ENCODE assay signal across 8 mouse cellular contexts in the genomic region with DNA sequence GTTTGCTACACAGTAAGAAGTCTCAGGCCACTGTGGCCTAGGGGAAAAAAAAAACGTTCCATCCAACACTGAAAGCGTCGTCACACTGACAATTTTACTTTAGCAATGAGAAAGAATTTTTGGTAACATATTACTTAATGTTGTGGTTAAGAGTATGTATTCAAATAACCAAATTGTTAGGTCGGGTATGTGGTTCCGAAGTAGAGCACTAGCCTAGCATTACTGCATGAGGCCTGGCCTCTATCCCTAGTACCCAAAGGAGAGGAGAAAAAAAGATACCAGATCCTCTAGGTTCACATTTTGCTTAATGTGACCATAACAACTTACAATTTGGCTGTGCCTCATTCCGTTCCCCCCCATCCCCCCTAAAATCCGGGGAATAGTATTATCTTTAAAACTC. TPM values are rescaled to one million over a fixed set of nuclear protein-coding genes. Genes with fewer than 3 reads are reported as not detected.
DNase-seq lines count a peak whose midpoint lies in the region; ATAC-seq and TF ChIP-seq lines count a peak whose summit lies in the region.

No protein-coding gene starts in this region.

- H3K27me3 ChIP-seq in spleen, adult 2 months (ENCODE audit: control insufficient read depth, insufficient read depth, low read length) = no peaks in the 10 kb centered on the region
- H3K27me3 ChIP-seq in hindbrain, embryonic 13.5 days = no peaks in the 10 kb centered on the region
- no peaks in the 10 kb centered on the region for H3K27me3 ChIP-seq in midbrain, embryonic 12.5 days

- no peaks in the 10 kb centered on the region for H3K9me3 ChIP-seq in hindbrain, embryonic 13.5 days
- no peaks in the 10 kb centered on the region for H3K9me3 ChIP-seq in midbrain, embryonic 12.5 days

- peak overlapping the region; percentile 96 for H3K9ac ChIP-seq in hindbrain, embryonic 13.5 days
- H3K9ac ChIP-seq in midbrain, embryonic 12.5 days (replicated peaks) = peak overlapping the region; percentile 76

- peak; percentile 24 for DNase-seq in CD4-positive, CD25-positive, alpha-beta regulatory T cell, adult 2 months (ENCODE audit: low read depth, low spot score)
- DNase-seq in spleen, adult 2 months (ENCODE audit: low read depth in 1 of 2, low spot score in 2 of 2) = no peak
- DNase-seq in spleen, postnatal 36 days (ENCODE audit: low spot score in 2 of 2) = no peak
- no peak for DNase-seq in gastrocnemius, adult 8-10 months (ENCODE audit: low spot score in 2 of 2)
- no peak for DNase-seq in layer of hippocampus, adult 11-12 months (ENCODE audit: low spot score)

- H3K4me1 ChIP-seq in spleen, adult 2 months (ENCODE audit: control insufficient read depth, insufficient read depth, insufficient read length) = no peaks in the 10 kb centered on the region; the same call in 1 of the 2 replicates
- H3K4me1 ChIP-seq in hindbrain, embryonic 13.5 days (replicated peaks) = peaks cover 13% of the 10 kb centered on the region
- H3K4me1 ChIP-seq in midbrain, embryonic 12.5 days = peaks cover 12% of the 10 kb centered on the region

- WGBS in spleen, adult 2 months = 12% methylated on average over 7 of the region's 7 CpGs
- WGBS in hindbrain, embryonic 13.5 days = 20% methylated on average over 7 of the region's 7 CpGs
- 14% methylated on average over 7 of the region's 7 CpGs for WGBS in midbrain, embryonic 12.5 days

- TF ChIP-seq POLR2A in spleen, adult 2 months (IDR thresholded peaks at IDR 0.05; ENCODE audit: low read depth, low read length) = no peak

- peak overlapping the region; percentile 66 for H3K4me3 ChIP-seq in spleen, adult 2 months (ENCODE audit: extremely low read depth, insufficient read depth, insufficient read length)
- peak overlapping the region; percentile 83 for H3K4me3 ChIP-seq in hindbrain, embryonic 13.5 days
- H3K4me3 ChIP-seq in midbrain, embryonic 12.5 days = peak overlapping the region; percentile 68

- no peak for ATAC-seq in CD4-positive, CD25-positive, alpha-beta regulatory T cell, adult 4 months
- no peak for ATAC-seq in hindbrain, embryonic 13.5 days (ENCODE audit: low FRiP score)
- ATAC-seq in midbrain, embryonic 12.5 days (ENCODE audit: low FRiP score, low read depth) = no peak

- peak overlapping the region; percentile 94 for H3K4me2 ChIP-seq in hindbrain, embryonic 13.5 days
- H3K4me2 ChIP-seq in midbrain, embryonic 12.5 days (replicated peaks) = peak overlapping the region; percentile 57

- no peak overlapping the region for H3K27ac ChIP-seq in spleen, adult 2 months (ENCODE audit: insufficient read depth, low read length)
- peak overlapping the region; percentile 96 for H3K27ac ChIP-seq in hindbrain, embryonic 13.5 days
- H3K27ac ChIP-seq in midbrain, embryonic 12.5 days (replicated peaks) = peak overlapping the region; percentile 90

- no peaks in the 10 kb centered on the region for H3K36me3 ChIP-seq in spleen, adult 2 months (ENCODE audit: control insufficient read depth, insufficient read depth, low read length)
- H3K36me3 ChIP-seq in hindbrain, embryonic 13.5 days = no peaks in the 10 kb centered on the region
- H3K36me3 ChIP-seq in midbrain, embryonic 12.5 days = no peaks in the 10 kb centered on the region

- no peak for TF ChIP-seq CTCF in spleen, adult 2 months (IDR thresholded peaks at IDR 0.05; ENCODE audit: extremely low read depth, insufficient read depth, insufficient read length, insufficient replicate concordance)

RNA-seq across cellular contexts. Expression of a gene that starts 0.8 kb away (rescaled TPM):
- polyA plus RNA-seq in CD4-positive, CD25-positive, alpha-beta regulatory T cell, adult 4 months (2017; shearing (Covaris generic)) = 10 to 100 TPM in 1 of 2 experiments, 1 to 10 TPM in 1; 8.9 to 18.1 TPM
- 4.6 and 5.4 TPM in 2 replicates for polyA plus RNA-seq in spleen, adult 2 months (2012; rRNA removed)
- 16.0 and 17.4 TPM in 2 replicates for polyA plus RNA-seq in hindbrain, embryonic 13.5 days (2015; fragmentation: Nextera tagmentation; extraction: Ambion mirVana)
- polyA plus RNA-seq in midbrain, embryonic 12.5 days (2016; fragmentation: Nextera tagmentation; extraction: Ambion mirVana) = 15.9 and 17.3 TPM in 2 replicates
- 10 to 100 TPM; 18.5 to 23.3 (median 20.1) TPM for total RNA-seq in gastrocnemius, adult 8-10 months (2022)

RNA-seq across cellular contexts. Expression of a gene that starts 46.0 kb away (rescaled TPM):
- not detected for polyA plus RNA-seq in CD4-positive, CD25-positive, alpha-beta regulatory T cell, adult 4 months (2017; shearing (Covaris generic))
- polyA plus RNA-seq in spleen, adult 2 months (2012; rRNA removed) = not detected in 2 replicates
- polyA plus RNA-seq in hindbrain, embryonic 13.5 days (2015; fragmentation: Nextera tagmentation; extraction: Ambion mirVana) = 2.7 and 2.8 TPM in 2 replicates
- 1.9 and 2.2 TPM in 2 replicates for polyA plus RNA-seq in midbrain, embryonic 12.5 days (2016; fragmentation: Nextera tagmentation; extraction: Ambion mirVana)
- 1 to 10 TPM; 1.4 to 2.1 (median 2.0) TPM for total RNA-seq in gastrocnemius, adult 8-10 months (2022)

RNA-seq across cellular contexts. Expression of a gene that starts 46.1 kb away (rescaled TPM):
- not detected for polyA plus RNA-seq in CD4-positive, CD25-positive, alpha-beta regulatory T cell, adult 4 months (2017; shearing (Covaris generic))
- 0.02 and 0.04 TPM in 2 replicates for polyA plus RNA-seq in spleen, adult 2 months (2012; rRNA removed)
- polyA plus RNA-seq in hindbrain, embryonic 13.5 days (2015; fragmentation: Nextera tagmentation; extraction: Ambion mirVana) = 12.2 and 13.2 TPM in 2 replicates
- polyA plus RNA-seq in midbrain, embryonic 12.5 days (2016; fragmentation: Nextera tagmentation; extraction: Ambion mirVana) = 9.2 and 11.9 TPM in 2 replicates
- 10 to 100 TPM; 33.7 to 39.5 (median 35.8) TPM for total RNA-seq in gastrocnemius, adult 8-10 months (2022)
